Mouse (Mus musculus) brain, embryonic 14.5 days (tissue): Measurements from ENCODE around the gene Cdyl.

Experiments used
- CTCF ChIP-seq: fragments of 200-500 bp; IDR thresholded peaks from 2 replicates; pipeline ENCODE4 v1.5.1; 2012; ENCODE audit warnings: inconsistent platforms, mild to moderate bottlenecking, moderate library complexity, borderline replicate concordance; ENCODE audit not compliant: insufficient read depth, insufficient read length; ENCODE audit errors: extremely low read depth
- POLR2A ChIP-seq: fragments of 200-500 bp; IDR thresholded peaks from 2 replicates; pipeline ENCODE4 v1.6.1; 2012; ENCODE audit warnings: mild to moderate bottlenecking, inconsistent platforms, borderline replicate concordance; ENCODE audit not compliant: poor library complexity, insufficient read depth, insufficient read length, severe bottlenecking; ENCODE audit errors: extremely low read depth

GRCm38 (mm10) chr13:35732891-35733596, 73.4 kb downstream of the Cdyl start:
- TF ChIP-seq CTCF (no peak), POLR2A (no peak)
